Mouse (Mus musculus) B cell, adult 2 months (primary cell): ENCODE results near the gene Tbc1d30.

Experiments
- DNase-seq, 2 experiments: peaks; one replicate each; pipeline ENCODE4 v3.0.0; 2022

Tbc1d30 gene

GRCm38 (mm10) chr10:121351066-121351581, at the start of gene Tbc1d30:
Gene Tbc1d30 (minus strand): TSS chr10:121351278.
- peak; percentile 52 to 55 for DNase-seq

- DNase-seq = no peak
These were observed 47.5 kb upstream of the Tbc1d30 start for GRCm38 (mm10) chr10:121398599-121398998.

- no peak for DNase-seq
These were observed 44.6 kb upstream of the Tbc1d30 start for GRCm38 (mm10) chr10:121395542-121396176.

- no peak for DNase-seq
These were observed 43.8 kb upstream of the Tbc1d30 start for GRCm38 (mm10) chr10:121394789-121395325.

GRCm38 (mm10) chr10:121394270-121394669, 43.2 kb upstream of the Tbc1d30 start:
- no peak for DNase-seq

- DNase-seq = no peak
These were observed 40.8 kb upstream of the Tbc1d30 start for GRCm38 (mm10) chr10:121391901-121392300.

- no peak for DNase-seq
These were observed 39.5 kb upstream of the Tbc1d30 start for GRCm38 (mm10) chr10:121390602-121391001.

- DNase-seq = no peak
These were observed 35.3 kb upstream of the Tbc1d30 start for GRCm38 (mm10) chr10:121386347-121386746.

- DNase-seq = no peak
These were observed 34.6 kb upstream of the Tbc1d30 start for GRCm38 (mm10) chr10:121385695-121386094.

- no peak for DNase-seq
These were observed 33.6 kb upstream of the Tbc1d30 start for GRCm38 (mm10) chr10:121384710-121385109.

GRCm38 (mm10) chr10:121381280-121381679, 30.2 kb upstream of the Tbc1d30 start:
- no peak for DNase-seq

GRCm38 (mm10) chr10:121379387-121379786, 28.3 kb upstream of the Tbc1d30 start:
- peak; percentile 46 to 56 for DNase-seq

- peak in 1 of 2 experiments; percentile 46 for DNase-seq
These were observed 25.6 kb upstream of the Tbc1d30 start for GRCm38 (mm10) chr10:121376530-121377271.

- DNase-seq = peak; percentile 36 to 41
These were observed 24.8 kb upstream of the Tbc1d30 start for GRCm38 (mm10) chr10:121375649-121376493.

GRCm38 (mm10) chr10:121374693-121375620, 23.9 kb upstream of the Tbc1d30 start:
- DNase-seq = peak; percentile 69 to 76

GRCm38 (mm10) chr10:121374013-121374412, 22.9 kb upstream of the Tbc1d30 start:
- DNase-seq = no peak

GRCm38 (mm10) chr10:121370777-121371176, 19.7 kb upstream of the Tbc1d30 start:
- DNase-seq = peak; percentile 56 to 57

GRCm38 (mm10) chr10:121368783-121369465, 17.8 kb upstream of the Tbc1d30 start:
- no peak for DNase-seq

GRCm38 (mm10) chr10:121367780-121368179, 16.7 kb upstream of the Tbc1d30 start:
- no peak for DNase-seq

- DNase-seq = no peak
These were observed 16.2 kb upstream of the Tbc1d30 start for GRCm38 (mm10) chr10:121367271-121367670.

- peak; percentile 50 to 51 for DNase-seq
These were observed 14.7 kb upstream of the Tbc1d30 start for GRCm38 (mm10) chr10:121365781-121366272.
